Mouse (Mus musculus) limb, embryonic 14.5 days (tissue): ENCODE results near the gene Prickle2. TPM values are rescaled to one million over a fixed set of nuclear protein-coding genes. Genes with fewer than 3 reads are reported as not detected.

Experiments used
- ATAC-seq: fragments of 200-750 bp; cut with Nextera tagmentation; 2 replicates; pipeline ENCODE4 v1.8.0; 2017; ENCODE audit warnings: low read depth, moderate number of reproducible peaks, moderate TSS enrichment; ENCODE audit not compliant: low FRiP score
- DNase-seq: peaks from one replicate; pipeline ENCODE4 v3.0.0-alpha.2; 2015; ENCODE audit warnings: low spot score
- H3K27ac ChIP-seq: fragments of 300-500 bp; sonication (generic); replicated peaks from 2 replicates; pipeline ENCODE4 v1.5.1; 2014; ENCODE audit warnings: low read depth, mild to moderate bottlenecking, low read length, moderate library complexity, mixed read lengths
- H3K27me3 ChIP-seq: fragments of 300-500 bp; sonication (generic); 2 replicates; pipeline ENCODE4 v1.6.1; 2014; ENCODE audit warnings: low read length, mixed read lengths; ENCODE audit not compliant: control insufficient read depth, insufficient read depth
- H3K36me3 ChIP-seq: fragments of 300-500 bp; sonication (generic); 2 replicates; pipeline ENCODE4 v1.6.1; 2014; ENCODE audit warnings: mild to moderate bottlenecking, low read length, moderate library complexity, mixed read lengths; ENCODE audit not compliant: control insufficient read depth, insufficient read depth
- H3K4me1 ChIP-seq: fragments of 300-500 bp; sonication (generic); 2 replicates; pipeline ENCODE4 v1.6.1; 2014; ENCODE audit warnings: antibody characterized with exemption, low read length, mixed read lengths; ENCODE audit not compliant: control insufficient read depth, insufficient read depth
- H3K4me2 ChIP-seq: fragments of 300-500 bp; sonication (generic); replicated peaks from 2 replicates; pipeline ENCODE4 v1.6.1; 2014; ENCODE audit warnings: low read depth, mild to moderate bottlenecking, low read length, moderate library complexity; ENCODE audit not compliant: severe bottlenecking
- H3K4me3 ChIP-seq: fragments of 300-500 bp; sonication (generic); replicated peaks from 2 replicates; pipeline ENCODE4 v1.5.1; 2014; ENCODE audit warnings: low read length
- H3K9ac ChIP-seq: fragments of 300-500 bp; sonication (generic); 2 replicates; pipeline ENCODE4 v1.6.1; 2014; ENCODE audit warnings: mild to moderate bottlenecking, low read depth, low read length, moderate library complexity; ENCODE audit not compliant: severe bottlenecking
- H3K9me3 ChIP-seq: fragments of 300-500 bp; sonication (generic); 2 replicates; pipeline ENCODE4 v1.6.1; 2016; ENCODE audit warnings: low read length; ENCODE audit not compliant: control insufficient read depth
- POLR2A ChIP-seq: fragments of 200-500 bp; IDR thresholded peaks from 2 replicates; pipeline ENCODE4 v1.8.0; 2012; ENCODE audit warnings: inconsistent platforms, mild to moderate bottlenecking, moderate library complexity, borderline replicate concordance; ENCODE audit not compliant: insufficient read depth, insufficient read length; ENCODE audit errors: extremely low read depth
- WGBS: fragments of 180-500 bp; shearing (Covaris S2); extraction: QIAGEN DNeasy Blood & Tissue Kit; methylation state at CpG from one replicate; pipeline ENCODE4 v1.1.7; 2014; 5-methylcytosine and 5-hydroxymethylcytosine counted together
- polyA plus RNA-seq, 2 experiments: library from polyadenylated mRNA; depleted of rRNA in 1 of 2; stranded (reverse) in 1 of 2; unstranded in 1 of 2; fragments of >200 nt; fragmentation: Nextera tagmentation in 1 of 2; extraction: Ambion mirVana in 1 of 2; gene quantifications; 2 replicates each; pipeline versions ENCODE4 v1.2.1 to v1.2.3; 2012 to 2014

The Prickle2 gene
- polyA plus RNA-seq, 2 experiments, result 5.5 to 8.0 TPM

DNA sequence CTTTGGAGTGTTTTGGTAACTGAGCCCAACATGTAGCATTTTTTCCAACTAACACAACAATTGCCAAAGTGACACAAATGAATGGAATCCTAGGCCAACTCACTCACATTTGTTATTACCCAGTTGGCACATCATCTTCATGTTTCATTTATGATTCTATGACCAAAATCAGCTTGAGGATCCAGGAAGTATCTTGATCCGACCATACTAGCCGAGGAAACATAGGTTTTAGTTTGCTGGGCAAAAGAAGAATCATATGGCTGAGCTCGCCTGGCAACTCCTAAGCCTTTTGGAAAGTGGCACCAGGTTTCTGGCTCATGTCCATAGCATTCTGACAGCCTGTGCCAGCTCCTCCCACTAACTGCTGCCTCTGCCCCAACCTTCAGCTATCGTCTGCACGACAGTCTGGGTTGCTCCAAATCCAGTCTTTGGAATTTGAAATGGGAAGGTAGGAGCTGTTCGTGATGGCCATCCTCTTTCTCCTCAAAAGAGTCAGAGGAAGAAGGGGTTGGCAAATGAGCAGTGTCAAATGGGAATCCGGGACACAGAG, 184.4 kb downstream of the Prickle2 start:
- ATAC-seq, result no peak
- Histone ChIP-seq H3K36me3 (no peaks in the 10 kb centered on the region), H3K9ac (no peak overlapping the region), H3K27me3 (no peaks in the 10 kb centered on the region), H3K9me3 (no peaks in the 10 kb centered on the region), H3K4me2 (no peak overlapping the region), H3K27ac (no peak overlapping the region), H3K4me3 (no peak overlapping the region), H3K4me1 (peaks cover under 1% of the 10 kb centered on the region; the same call in 1 of the 2 replicates)
- no peak for TF ChIP-seq POLR2A
- WGBS, result 69% methylated on average over 7 of the region's 7 CpGs
- peak; percentile 33 for DNase-seq

GRCm38 (mm10) chr6:92520088-92520875, 185.7 kb downstream of the Prickle2 start:
- Histone ChIP-seq H3K4me1 (no peaks in the 10 kb centered on the region), H3K9me3 (no peaks in the 10 kb centered on the region), H3K9ac (no peak overlapping the region), H3K36me3 (no peaks in the 10 kb centered on the region), H3K27ac (no peak overlapping the region), H3K4me2 (no peak overlapping the region), H3K4me3 (no peak overlapping the region), H3K27me3 (no peaks in the 10 kb centered on the region)
- WGBS, result 72% methylated on average over 5 of the region's 5 CpGs
- no peak for TF ChIP-seq POLR2A
- ATAC-seq (no peak), DNase-seq (no peak)

- H3K4me1 ChIP-seq, result no peaks in the 10 kb centered on the region
- H3K4me2 ChIP-seq, result no peak overlapping the region
- no peak for TF ChIP-seq POLR2A
- ATAC-seq, result no peak
- no peaks in the 10 kb centered on the region for H3K27me3 ChIP-seq
- H3K36me3 ChIP-seq, result no peaks in the 10 kb centered on the region
- WGBS, result 73% methylated on average over 6 of the region's 6 CpGs
- no peak overlapping the region for H3K27ac ChIP-seq
- no peak overlapping the region for H3K4me3 ChIP-seq
- no peaks in the 10 kb centered on the region for H3K9me3 ChIP-seq
- no peak for DNase-seq
- no peak overlapping the region for H3K9ac ChIP-seq
Observed at GRCm38 (mm10) chr6:92518438-92518968, 187.5 kb downstream of the Prickle2 start.

- Histone ChIP-seq H3K9ac (no peak overlapping the region), H3K27me3 (no peaks in the 10 kb centered on the region), H3K36me3 (no peaks in the 10 kb centered on the region), H3K4me3 (no peak overlapping the region), H3K4me1 (no peaks in the 10 kb centered on the region), H3K9me3 (no peaks in the 10 kb centered on the region), H3K4me2 (no peak overlapping the region), H3K27ac (no peak overlapping the region)
- no peak for ATAC-seq
- 63% methylated on average over 2 of the region's 2 CpGs for WGBS
- TF ChIP-seq POLR2A, result no peak
- DNase-seq, result no peak
Observed at GRCm38 (mm10) chr6:92517002-92517401, 189.0 kb downstream of the Prickle2 start.

DNA sequence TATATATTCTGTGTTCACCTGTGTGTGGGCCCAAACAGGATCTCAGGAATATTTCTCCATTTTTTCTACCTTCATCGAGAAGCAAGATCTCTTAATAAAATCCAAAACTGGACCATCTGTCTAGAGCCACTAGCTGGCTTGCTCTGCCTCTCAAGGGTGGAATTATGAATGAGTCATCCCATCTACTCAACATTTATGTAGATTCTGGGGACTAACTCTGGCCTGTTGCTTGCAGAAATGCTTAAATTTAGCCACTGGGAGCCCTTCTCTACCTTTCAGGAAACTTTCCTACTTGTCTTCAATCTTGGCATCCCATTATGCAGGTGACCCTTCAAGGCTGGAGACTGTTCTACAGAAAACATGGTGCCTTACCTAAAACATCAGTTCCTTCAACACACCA, 194.0 kb downstream of the Prickle2 start:
- no peak for ATAC-seq
- Histone ChIP-seq H3K36me3 (no peaks in the 10 kb centered on the region), H3K27me3 (no peaks in the 10 kb centered on the region), H3K4me1 (no peaks in the 10 kb centered on the region), H3K4me3 (no peak overlapping the region), H3K9me3 (no peaks in the 10 kb centered on the region), H3K27ac (no peak overlapping the region), H3K9ac (no peak overlapping the region), H3K4me2 (no peak overlapping the region)
- no peak for DNase-seq
- no peak for TF ChIP-seq POLR2A
- 93% methylated on average over 1 of the region's 1 CpGs for WGBS
